Mouse (Mus musculus) stomach, postnatal 0 days (tissue): ENCODE measurements around the gene Csnk1e.

Experiments
- CTCF ChIP-seq: IDR thresholded peaks from 2 replicates; pipeline ENCODE4 v1.5.1; 2016; ENCODE audit warnings: antibody characterized with exemption, low read depth, mild to moderate bottlenecking, moderate library complexity
- EP300 ChIP-seq: optimal IDR thresholded peaks from 2 replicates; pipeline ENCODE3; 2016; ENCODE audit warnings: antibody characterized with exemption

- TF ChIP-seq CTCF (no peak), EP300 (no peak)
Observed at GRCm38 (mm10) chr15:79502891-79503341, 47.5 kb upstream of the Csnk1e start.
